Mouse (Mus musculus) forebrain, embryonic 12.5 days (tissue): ENCODE results near the gene Nup85. TPM values are rescaled to one million over a fixed set of nuclear protein-coding genes. Genes with fewer than 3 reads are reported as not detected.
A peak's percentile ranks its signal among the peaks of the same experiment; 100 is the strongest.

Experiments used
- ATAC-seq: fragments of 200-750 bp; cut with Nextera tagmentation; 2 replicates; pipeline ENCODE4 v1.8.0; 2017; ENCODE audit warnings: moderate TSS enrichment; ENCODE audit not compliant: low FRiP score
- H3K27ac ChIP-seq: fragments of 300-500 bp; sonication (generic); 2 replicates; pipeline ENCODE4 v1.5.1; 2016; ENCODE audit warnings: mild to moderate bottlenecking
- H3K27me3 ChIP-seq: fragments of 300-500 bp; sonication (generic); 2 replicates; pipeline ENCODE4 v1.6.1; 2016; ENCODE audit warnings: mild to moderate bottlenecking
- H3K36me3 ChIP-seq: fragments of 300-500 bp; sonication (generic); replicated peaks from 2 replicates; pipeline ENCODE4 v1.6.1; 2016; ENCODE audit warnings: mild to moderate bottlenecking
- H3K4me1 ChIP-seq: fragments of 300-500 bp; sonication (generic); 2 replicates; pipeline ENCODE4 v1.6.1; 2016
- H3K4me2 ChIP-seq: fragments of 300-500 bp; sonication (generic); 2 replicates; pipeline ENCODE4 v1.6.1; 2016; ENCODE audit warnings: mild to moderate bottlenecking, moderate library complexity
- H3K4me3 ChIP-seq: fragments of 300-500 bp; sonication (generic); replicated peaks from 2 replicates; pipeline ENCODE4 v1.5.1; 2016; ENCODE audit warnings: mild to moderate bottlenecking
- H3K9ac ChIP-seq: fragments of 300-500 bp; sonication (generic); 2 replicates; pipeline ENCODE4 v1.6.1; 2016; ENCODE audit warnings: mild to moderate bottlenecking
- H3K9me3 ChIP-seq: fragments of 300-500 bp; sonication (generic); 2 replicates; pipeline ENCODE4 v1.6.1; 2016
- WGBS: fragments of 180-500 bp; shearing (Covaris S2); methylation state at CpG from one replicate; pipeline ENCODE4 v1.1.7; 2016; 5-methylcytosine and 5-hydroxymethylcytosine counted together
- polyA plus RNA-seq: library from polyadenylated mRNA; unstranded; fragments of >200 nt; fragmentation: Nextera tagmentation; extraction: Ambion mirVana; gene quantifications from 2 replicates; pipeline ENCODE4 v1.2.1, GENCODE M21; 2016

The Nup85 gene
- polyA plus RNA-seq, 1 experiment from 2014 or later: 199 TPM

- 1% methylated on average over 35 of the region's 70 CpGs for WGBS
- peak within 1 kb of the TSS; percentile 74 for H3K4me2 ChIP-seq
- H3K4me1 ChIP-seq: peaks cover 15% of the 10 kb centered on the region
- H3K4me3 ChIP-seq: peak within 1 kb of the TSS; percentile 96
- H3K27me3 ChIP-seq: no peaks in the 10 kb centered on the region
- peak; percentile 91 for ATAC-seq
- peak within 1 kb of the TSS; percentile 98 for H3K9ac ChIP-seq
- H3K27ac ChIP-seq: peak within 1 kb of the TSS; percentile 100
- no peaks in the 10 kb centered on the region for H3K9me3 ChIP-seq
- peaks cover 30% of the 10 kb centered on the region for H3K36me3 ChIP-seq
Observed at GRCm38 (mm10) chr11:115536038-115536681, 28.1 kb upstream of the Nup85 start, which contains the start of gene Sumo2. Gene Sumo2, minus strand, starts transcription at chr11:115536276.

- Histone ChIP-seq H3K36me3 (peaks cover 22% of the 10 kb centered on the region), H3K4me1 (peaks cover 15% of the 10 kb centered on the region), H3K9me3 (no peaks in the 10 kb centered on the region), H3K27ac (peak overlapping the region; percentile 100), H3K27me3 (no peaks in the 10 kb centered on the region), H3K9ac (no peak overlapping the region), H3K4me3 (peak overlapping the region; percentile 96), H3K4me2 (peak overlapping the region; percentile 74)
- 88% methylated on average over 10 of the region's 10 CpGs for WGBS
- no peak for ATAC-seq
Observed at GRCm38 (mm10) chr11:115536856-115537568, 27.2 kb upstream of the Nup85 start.

- Histone ChIP-seq H3K27me3 (0 out of 2 replicates have a peak, but pooled peaks cover 2% of the 10 kb centered on the region), H3K9me3 (no peaks in the 10 kb centered on the region), H3K4me1 (peaks cover 15% of the 10 kb centered on the region), H3K27ac (no peak overlapping the region), H3K36me3 (peaks cover 12% of the 10 kb centered on the region), H3K4me2 (no peak overlapping the region), H3K9ac (no peak overlapping the region), H3K4me3 (no peak overlapping the region)
- no peak for ATAC-seq
- 67% methylated on average over 2 of the region's 2 CpGs for WGBS
Observed at GRCm38 (mm10) chr11:115538045-115538444, 26.2 kb upstream of the Nup85 start.

GRCm38 (mm10) chr11:115543571-115543970 lies 20.7 kb upstream of the Nup85 start:
- WGBS: 83% methylated on average over 4 of the region's 4 CpGs
- no peak for ATAC-seq
- H3K9me3 ChIP-seq: no peaks in the 10 kb centered on the region
- H3K9ac ChIP-seq: no peak overlapping the region
- no peaks in the 10 kb centered on the region for H3K36me3 ChIP-seq
- peaks cover 8% of the 10 kb centered on the region; the same call in 1 of the 2 replicates for H3K27me3 ChIP-seq
- H3K4me2 ChIP-seq: no peak overlapping the region
- no peak overlapping the region for H3K4me3 ChIP-seq
- no peak overlapping the region for H3K27ac ChIP-seq
- H3K4me1 ChIP-seq: no peaks in the 10 kb centered on the region

GRCm38 (mm10) chr11:115552783-115553182 lies 11.5 kb upstream of the Nup85 start:
- Histone ChIP-seq H3K27me3 (no peaks in the 10 kb centered on the region), H3K9me3 (no peaks in the 10 kb centered on the region), H3K4me3 (no peak overlapping the region), H3K4me2 (no peak overlapping the region), H3K9ac (no peak overlapping the region), H3K36me3 (no peaks in the 10 kb centered on the region), H3K27ac (no peak overlapping the region), H3K4me1 (no peaks in the 10 kb centered on the region)
- no peak for ATAC-seq
- 61% methylated on average over 4 of the region's 4 CpGs for WGBS

GRCm38 (mm10) chr11:115555717-115556116 lies 8.5 kb upstream of the Nup85 start:
- WGBS: 84% methylated on average over 17 of the region's 17 CpGs
- H3K4me1 ChIP-seq: no peaks in the 10 kb centered on the region

GRCm38 (mm10) chr11:115563406-115563805 lies 828 bp upstream of the Nup85 start:
- Histone ChIP-seq H3K4me2 (peak overlapping the region; percentile 66), H3K27ac (no peak overlapping the region), H3K27me3 (no peaks in the 10 kb centered on the region), H3K9ac (peak overlapping the region; percentile 70; the same call in 1 of the 2 replicates), H3K4me3 (peak overlapping the region; percentile 79), H3K4me1 (peaks cover 13% of the 10 kb centered on the region), H3K9me3 (no peaks in the 10 kb centered on the region), H3K36me3 (peaks cover 27% of the 10 kb centered on the region)
- WGBS: 47% methylated on average over 4 of the region's 4 CpGs
- ATAC-seq: peak; percentile 47; the same call in 1 of the 2 replicates

More at GRCm38 (mm10) chr11:115555717-115556116, 8.5 kb upstream of the Nup85 start:
- H3K36me3 ChIP-seq: no peaks in the 10 kb centered on the region
- no peak overlapping the region for H3K4me3 ChIP-seq
- H3K4me2 ChIP-seq: no peak overlapping the region
- no peak overlapping the region for H3K27ac ChIP-seq
- H3K27me3 ChIP-seq: no peaks in the 10 kb centered on the region
- no peak overlapping the region for H3K9ac ChIP-seq
- no peak for ATAC-seq
- no peaks in the 10 kb centered on the region for H3K9me3 ChIP-seq

- Histone ChIP-seq H3K4me2 (peak overlapping the region; percentile 66), H3K27ac (no peak overlapping the region), H3K27me3 (no peaks in the 10 kb centered on the region), H3K36me3 (peaks cover 43% of the 10 kb centered on the region), H3K9me3 (no peaks in the 10 kb centered on the region), H3K4me1 (peaks cover 13% of the 10 kb centered on the region), H3K4me3 (peak overlapping the region; percentile 79), H3K9ac (peak overlapping the region; percentile 70)
- 20% methylated on average over 7 of the region's 7 CpGs for WGBS
- ATAC-seq: no peak
Observed at GRCm38 (mm10) chr11:115564961-115565360, 727 bp downstream of the Nup85 start.

- Histone ChIP-seq H3K9me3 (no peaks in the 10 kb centered on the region), H3K27me3 (no peaks in the 10 kb centered on the region), H3K4me3 (no peak overlapping the region), H3K4me2 (no peak overlapping the region), H3K27ac (no peak overlapping the region), H3K9ac (no peak overlapping the region), H3K4me1 (no peaks in the 10 kb centered on the region), H3K36me3 (peaks cover 75% of the 10 kb centered on the region)
- ATAC-seq: no peak
Observed at GRCm38 (mm10) chr11:115579080-115579479, 14.8 kb downstream of the Nup85 start.

- no peak overlapping the region for H3K9ac ChIP-seq
- no peak overlapping the region for H3K27ac ChIP-seq
- no peaks in the 10 kb centered on the region for H3K9me3 ChIP-seq
- peaks cover 97% of the 10 kb centered on the region for H3K36me3 ChIP-seq
- WGBS: 85% methylated on average over 10 of the region's 10 CpGs
- no peaks in the 10 kb centered on the region for H3K4me1 ChIP-seq
- H3K4me3 ChIP-seq: no peak overlapping the region
- no peaks in the 10 kb centered on the region for H3K27me3 ChIP-seq
- ATAC-seq: no peak
- no peak overlapping the region for H3K4me2 ChIP-seq
Observed at GRCm38 (mm10) chr11:115582913-115583606, 18.8 kb downstream of the Nup85 start.

GRCm38 (mm10) chr11:115584376-115585073 lies 20.3 kb downstream of the Nup85 start:
- Histone ChIP-seq H3K4me2 (no peak overlapping the region), H3K9ac (no peak overlapping the region), H3K27ac (no peak overlapping the region), H3K4me1 (no peaks in the 10 kb centered on the region), H3K9me3 (no peaks in the 10 kb centered on the region), H3K4me3 (no peak overlapping the region), H3K36me3 (peaks cover 94% of the 10 kb centered on the region), H3K27me3 (no peaks in the 10 kb centered on the region)
- 89% methylated on average over 10 of the region's 10 CpGs for WGBS
- ATAC-seq: no peak

- Histone ChIP-seq H3K9me3 (no peaks in the 10 kb centered on the region), H3K27ac (no peak overlapping the region), H3K4me1 (no peaks in the 10 kb centered on the region), H3K4me2 (no peak overlapping the region), H3K36me3 (peaks cover 97% of the 10 kb centered on the region), H3K4me3 (no peak overlapping the region), H3K9ac (no peak overlapping the region), H3K27me3 (no peaks in the 10 kb centered on the region)
- ATAC-seq: no peak
- WGBS: 89% methylated on average over 7 of the region's 7 CpGs
Observed at GRCm38 (mm10) chr11:115585573-115586100, 21.4 kb downstream of the Nup85 start.
